Mouse (Mus musculus): Measurements from ENCODE around the gene Fam228a.

DNA sequence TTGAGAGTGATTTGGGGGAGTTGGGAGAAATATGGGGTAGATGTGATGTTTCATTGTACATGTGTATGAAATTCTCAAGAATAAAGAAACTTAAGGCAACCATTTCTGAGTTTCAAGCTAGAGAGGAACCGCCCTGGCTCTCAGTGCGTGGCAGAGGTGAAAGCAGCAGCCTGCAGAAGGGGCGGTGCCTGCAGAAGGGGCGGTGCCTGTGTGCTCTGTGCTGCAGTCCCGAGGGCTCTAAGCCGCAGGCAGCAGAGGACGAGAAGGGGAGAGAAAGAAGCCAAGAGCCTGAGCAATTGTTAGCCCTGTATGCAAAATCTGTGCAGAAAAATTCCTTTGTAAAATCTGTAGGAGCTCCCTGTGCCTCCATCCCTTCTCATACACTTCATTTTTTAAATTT is 20.8 kb downstream of the Fam228a start:
- no peak for TF ChIP-seq CTCF (IDR thresholded peaks at IDR 0.05; ENCODE audit: low read depth, low read length)
- no peak for TF ChIP-seq GATA1 (IDR thresholded peaks at IDR 0.05; ENCODE audit: borderline replicate concordance, low read length)
- TF ChIP-seq TAL1 (conservative IDR thresholded peaks at IDR 0.05; ENCODE audit: low read depth, low read length), result no peak
